Mouse (Mus musculus) heart, embryonic 13.5 days (tissue): ENCODE data around the gene Tdgf1. TPM values are rescaled to one million over a fixed set of nuclear protein-coding genes. Genes with fewer than 3 reads are reported as not detected.

Source experiments
- ATAC-seq: fragments of 200-750 bp; cut with Nextera tagmentation; 2 replicates; pipeline ENCODE4 v1.8.0; 2017; ENCODE audit warnings: moderate TSS enrichment; ENCODE audit not compliant: insufficient number of reproducible peaks, low FRiP score, low TSS enrichment; ENCODE audit errors: extremely low read depth
- H3K27ac ChIP-seq: fragments of 300-500 bp; sonication (generic); replicated peaks from 2 replicates; pipeline ENCODE4 v1.5.1; 2015; ENCODE audit warnings: moderate library complexity, mild to moderate bottlenecking, inconsistent platforms
- H3K27me3 ChIP-seq: fragments of 300-500 bp; sonication (generic); replicated peaks from 2 replicates; pipeline ENCODE4 v1.6.1; 2015; ENCODE audit warnings: mild to moderate bottlenecking, inconsistent platforms
- H3K36me3 ChIP-seq: fragments of 300-500 bp; sonication (generic); 2 replicates; pipeline ENCODE4 v1.6.1; 2015; ENCODE audit warnings: mild to moderate bottlenecking, inconsistent platforms
- H3K4me1 ChIP-seq: fragments of 300-500 bp; sonication (generic); 2 replicates; pipeline ENCODE4 v1.6.1; 2015; ENCODE audit warnings: inconsistent platforms
- H3K4me2 ChIP-seq: fragments of 300-500 bp; sonication (generic); 2 replicates; pipeline ENCODE4 v1.6.1; 2015; ENCODE audit warnings: inconsistent platforms, mild to moderate bottlenecking, moderate library complexity
- H3K4me3 ChIP-seq: fragments of 300-500 bp; sonication (generic); 2 replicates; pipeline ENCODE4 v1.5.1; 2015; ENCODE audit warnings: moderate library complexity, mild to moderate bottlenecking, inconsistent platforms
- H3K9ac ChIP-seq: fragments of 300-500 bp; sonication (generic); 2 replicates; pipeline ENCODE4 v1.6.1; 2015; ENCODE audit warnings: inconsistent platforms, mild to moderate bottlenecking, moderate library complexity
- H3K9me3 ChIP-seq: fragments of 300-500 bp; sonication (generic); 2 replicates; pipeline ENCODE4 v1.6.1; 2016; ENCODE audit warnings: inconsistent platforms
- WGBS: fragments of 180-500 bp; shearing (Covaris S2); methylation state at CpG from one replicate; pipeline ENCODE4 v1.1.7; 2015; ENCODE audit warnings: mixed read lengths; 5-methylcytosine and 5-hydroxymethylcytosine counted together
- microRNA-seq: library from miRNA; unstranded; fragments of <30 nt; microRNA quantifications from one replicate; pipeline ENCODE4, GENCODE M21; 2016
- polyA plus RNA-seq: library from polyadenylated mRNA; unstranded; fragments of >200 nt; fragmentation: Nextera tagmentation; extraction: Ambion mirVana; gene quantifications from 2 replicates; pipeline ENCODE4 v1.2.1, GENCODE M21; 2015

Gene Tdgf1
- polyA plus RNA-seq, 1 experiment from 2014 or later = not detected

DNA sequence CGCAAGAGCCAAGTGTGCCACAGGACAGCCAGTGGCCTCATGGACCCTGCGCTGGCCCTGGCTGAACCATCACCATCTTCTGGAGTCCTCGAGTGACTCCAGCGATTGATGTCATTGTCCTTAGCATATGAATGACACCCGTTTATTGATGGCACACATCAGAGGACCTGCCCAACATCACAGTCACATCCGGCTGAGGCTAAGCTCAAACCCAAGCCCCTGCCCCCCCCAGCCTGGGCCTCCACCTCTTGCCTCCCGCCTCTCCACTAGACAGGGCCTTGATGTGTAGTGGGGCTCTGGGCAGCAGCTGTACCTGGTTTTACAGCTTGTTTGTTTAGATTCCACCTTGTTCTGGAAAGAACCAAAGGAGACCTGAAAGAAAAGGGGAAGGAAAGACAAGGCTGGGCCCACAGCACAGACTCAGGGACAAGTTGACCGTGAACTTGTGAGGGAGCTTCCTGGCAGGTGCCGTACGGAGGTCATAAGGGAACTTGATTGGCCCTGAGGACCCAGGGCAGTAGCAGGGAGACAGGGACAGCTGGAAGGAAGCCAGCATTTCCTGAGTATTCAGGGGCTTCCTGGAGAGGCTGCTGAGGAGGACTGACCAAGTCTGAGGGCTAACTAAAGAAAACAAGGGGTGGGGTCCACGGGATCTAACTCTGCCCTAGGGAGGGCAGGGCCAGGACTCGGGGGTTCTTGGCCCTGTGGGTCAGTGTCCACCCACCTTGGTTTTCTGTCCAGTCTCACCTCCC, 54.7 kb downstream of the Tdgf1 start:
- H3K4me2 ChIP-seq = no peak overlapping the region
- H3K27ac ChIP-seq = no peak overlapping the region
- H3K36me3 ChIP-seq = no peaks in the 10 kb centered on the region
- H3K4me3 ChIP-seq = no peak overlapping the region
- ATAC-seq = no peak
- no peaks in the 10 kb centered on the region for H3K9me3 ChIP-seq
- peaks cover 20% of the 10 kb centered on the region for H3K4me1 ChIP-seq
- no peak overlapping the region for H3K9ac ChIP-seq
- 70% methylated on average over 12 of the region's 12 CpGs for WGBS
- peaks cover 33% of the 10 kb centered on the region for H3K27me3 ChIP-seq

GRCm38 (mm10) chr9:110890026-110890783, 55.8 kb downstream of the Tdgf1 start:
- WGBS = 15% methylated on average over 21 of the region's 21 CpGs
- Histone ChIP-seq H3K36me3 (no peaks in the 10 kb centered on the region), H3K4me2 (no peak overlapping the region), H3K27me3 (peaks cover 28% of the 10 kb centered on the region), H3K4me1 (peaks cover 17% of the 10 kb centered on the region), H3K4me3 (no peak overlapping the region), H3K9ac (no peak overlapping the region), H3K27ac (no peak overlapping the region), H3K9me3 (no peaks in the 10 kb centered on the region)
- ATAC-seq = no peak

Small RNA genes within 50 kb of the gene (microRNA-seq; reads per million reads assigned to microRNA genes)
- not detected for gene Gm24269

Other genes with a start within 250 kb of the Tdgf1 start
- 3,771 and 4,285 TPM in 2 replicates for gene Myl3, start 204.3 kb downstream of the Tdgf1 start, polyA plus RNA-seq
- gene Pth1r, start 199.0 kb downstream of the Tdgf1 start, polyA plus RNA-seq = 31.2 and 33.3 TPM in 2 replicates
- gene Prss42, start 148.0 kb downstream of the Tdgf1 start, polyA plus RNA-seq = 0.11 TPM in 1 of 2 replicates, not detected in the other
- gene Prss44, start 132.2 kb downstream of the Tdgf1 start, polyA plus RNA-seq = not detected in 2 replicates
- gene Prss43, start 119.5 kb downstream of the Tdgf1 start, polyA plus RNA-seq = not detected in 2 replicates
- not detected in 2 replicates for gene Prss45, start 111.6 kb downstream of the Tdgf1 start, polyA plus RNA-seq
- not detected in 2 replicates for gene Prss46, start 101.7 kb downstream of the Tdgf1 start, polyA plus RNA-seq
- 0.13 and 0.56 TPM in 2 replicates for gene Prss50, start 88.2 kb downstream of the Tdgf1 start, polyA plus RNA-seq
- gene Als2cl, start 66.3 kb downstream of the Tdgf1 start, polyA plus RNA-seq = 0.88 and 0.97 TPM in 2 replicates
- gene Tmie, start 66.0 kb downstream of the Tdgf1 start, polyA plus RNA-seq = 0.16 and 0.20 TPM in 2 replicates
- not detected in 2 replicates for gene Fam240a, start 29.3 kb downstream of the Tdgf1 start, polyA plus RNA-seq
- gene Lrrc2, start 5.4 kb upstream of the Tdgf1 start, polyA plus RNA-seq = 2.3 and 2.6 TPM in 2 replicates
- gene Rtp3, start 44.4 kb upstream of the Tdgf1 start, polyA plus RNA-seq = 0.05 and 0.57 TPM in 2 replicates
- gene Ltf, start 73.1 kb upstream of the Tdgf1 start, polyA plus RNA-seq = 1.1 TPM in 2 replicates
- gene Ccrl2, start 111.4 kb upstream of the Tdgf1 start, polyA plus RNA-seq = 2.5 and 2.8 TPM in 2 replicates
- 53.0 and 56.4 TPM in 2 replicates for gene Lrrfip2, start 171.4 kb upstream of the Tdgf1 start, polyA plus RNA-seq